Mouse (Mus musculus) G1E-ER4 (cell line): ENCODE results near the gene Hist1h2ai. TPM values are rescaled to one million over a fixed set of nuclear protein-coding genes. Genes with fewer than 3 reads are reported as not detected.
A peak's percentile ranks its signal among the peaks of the same experiment; 100 is the strongest.
"Not testable (repeated sequence)": the region's sequence is repeated elsewhere in the genome, so short reads cannot be mapped to it uniquely, and the experiment has no call there.

Experiments used
- GATA1 ChIP-seq: IDR thresholded peaks from one replicate; pipeline ENCODE4 v1.8.0; 2012; ENCODE audit warnings: low read length, inconsistent platforms
- polyA plus RNA-seq: library from polyadenylated mRNA; stranded (reverse); fragments of >175 nt; gene quantifications from 2 replicates; pipeline ENCODE4 v1.2.3, GENCODE M21; 2012

The Hist1h2ai gene
- polyA plus RNA-seq, 1 experiment, result 372 TPM

- TF ChIP-seq GATA1, result not testable (repeated sequence)
Observed at GRCm38 (mm10) chr13:21753524-21754285, 37.5 kb downstream of the Hist1h2ai start, which contains the start of the genes Hist1h2ak and Hist1h2bn. Hist1h2ak (minus strand) TSS chr13:21753827. Hist1h2bn (plus strand) TSS chr13:21754123.

- peak; percentile 49 for TF ChIP-seq GATA1
Observed at GRCm38 (mm10) chr13:21754294-21755001, 38.2 kb downstream of the Hist1h2ai start.

DNA sequence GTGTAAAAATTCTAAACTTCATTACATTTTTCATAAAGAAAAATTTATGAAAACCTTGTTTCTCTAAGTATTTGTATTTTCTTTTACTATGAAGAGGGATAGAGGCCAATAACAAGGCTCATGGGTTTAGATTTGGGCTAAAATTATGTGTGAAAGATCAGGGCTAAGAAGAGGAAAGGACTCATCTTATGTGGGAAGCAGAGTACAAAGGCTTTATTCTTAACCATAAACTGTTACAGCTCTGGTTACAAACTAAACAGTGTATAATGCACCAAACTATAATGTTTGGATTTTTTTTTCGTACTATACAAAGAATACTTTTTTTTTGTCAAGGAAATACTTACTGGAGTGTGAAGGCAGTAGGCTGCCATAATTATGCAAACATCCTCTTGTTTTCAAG is 39.5 kb downstream of the Hist1h2ai start:
- TF ChIP-seq GATA1, result no peak

Other genes with a start within 250 kb of the Hist1h2ai start
- 1.1 and 1.9 TPM in 2 replicates for gene Nkapl, start 247.9 kb upstream of the Hist1h2ai start, polyA plus RNA-seq
- gene Zkscan4, start 237.5 kb upstream of the Hist1h2ai start, polyA plus RNA-seq, result not detected in 2 replicates
- gene Gm10065, start 237.0 kb upstream of the Hist1h2ai start, polyA plus RNA-seq, result not detected in 2 replicates
- 0.04 TPM in 1 of 2 replicates, not detected in the other for gene AK157302, start 221.2 kb upstream of the Hist1h2ai start, polyA plus RNA-seq
- gene Gm11273, start 215.0 kb upstream of the Hist1h2ai start, polyA plus RNA-seq, result 16.7 and 23.3 TPM in 2 replicates
- 5.9 and 6.2 TPM in 2 replicates for gene Zkscan8, start 185.3 kb upstream of the Hist1h2ai start, polyA plus RNA-seq
- not detected in 2 replicates for gene Olfr1366, start 173.6 kb upstream of the Hist1h2ai start, polyA plus RNA-seq
- not detected in 2 replicates for gene Olfr1535, start 156.5 kb upstream of the Hist1h2ai start, polyA plus RNA-seq
- not detected in 2 replicates for gene Olfr1364, start 134.7 kb upstream of the Hist1h2ai start, polyA plus RNA-seq
- not detected in 2 replicates for gene Olfr1362, start 102.4 kb upstream of the Hist1h2ai start, polyA plus RNA-seq
- gene Olfr11, start 73.9 kb upstream of the Hist1h2ai start, polyA plus RNA-seq, result not detected in 2 replicates
- not detected in 2 replicates for gene Olfr1361, start 53.0 kb upstream of the Hist1h2ai start, polyA plus RNA-seq
- gene Olfr1360, start 39.0 kb upstream of the Hist1h2ai start, polyA plus RNA-seq, result not detected in 2 replicates
- gene Olfr1359, start 18.3 kb upstream of the Hist1h2ai start, polyA plus RNA-seq, result not detected in 2 replicates
- gene Hist1h2bl, start 279 bp upstream of the Hist1h2ai start, polyA plus RNA-seq, result 9.8 and 10.6 TPM in 2 replicates
- gene Hist1h3h, start 1.2 kb downstream of the Hist1h2ai start, polyA plus RNA-seq, result 53.9 and 54.4 TPM in 2 replicates
- gene Hist1h2bm, start 5.6 kb downstream of the Hist1h2ai start, polyA plus RNA-seq, result 1.9 and 2.1 TPM in 2 replicates
- gene Hist1h4j, start 18.6 kb downstream of the Hist1h2ai start, polyA plus RNA-seq, result 1.9 and 2.4 TPM in 2 replicates
- 22.6 and 25.4 TPM in 2 replicates for gene Hist1h4k, start 34.1 kb downstream of the Hist1h2ai start, polyA plus RNA-seq
- 69.0 and 85.5 TPM in 2 replicates for gene Hist1h2ak, start 37.4 kb downstream of the Hist1h2ai start, polyA plus RNA-seq
- gene Hist1h2bn, start 37.7 kb downstream of the Hist1h2ai start, polyA plus RNA-seq, result 1.4 and 1.7 TPM in 2 replicates
- 3.3 and 4.5 TPM in 2 replicates for gene Hist1h1b, start 64.2 kb downstream of the Hist1h2ai start, polyA plus RNA-seq
- 36.7 and 37.8 TPM in 2 replicates for gene Hist1h3i, start 66.9 kb downstream of the Hist1h2ai start, polyA plus RNA-seq
- 16.6 and 26.9 TPM in 2 replicates for gene Hist1h2an, start 70.8 kb downstream of the Hist1h2ai start, polyA plus RNA-seq
- gene Hist1h2bp, start 71.0 kb downstream of the Hist1h2ai start, polyA plus RNA-seq, result 5.5 and 8.7 TPM in 2 replicates
- 14.0 and 15.0 TPM in 2 replicates for gene Hist1h2bq, start 93.8 kb downstream of the Hist1h2ai start, polyA plus RNA-seq
- gene Hist1h2ao, start 94.0 kb downstream of the Hist1h2ai start, polyA plus RNA-seq, result 4,601 and 5,007 TPM in 2 replicates
- gene Hist1h4m, start 95.3 kb downstream of the Hist1h2ai start, polyA plus RNA-seq, result 6.1 and 9.7 TPM in 2 replicates
- gene Hist1h4n, start 115.8 kb downstream of the Hist1h2ai start, polyA plus RNA-seq, result 16.6 and 26.1 TPM in 2 replicates
- 9,534 and 19,469 TPM in 2 replicates for gene Hist1h2ap, start 117.1 kb downstream of the Hist1h2ai start, polyA plus RNA-seq
- 13.3 and 14.2 TPM in 2 replicates for gene Hist1h2br, start 117.3 kb downstream of the Hist1h2ai start, polyA plus RNA-seq
- 0.03 and 0.06 TPM in 2 replicates for gene Zfp184, start 228.7 kb downstream of the Hist1h2ai start, polyA plus RNA-seq